Mouse (Mus musculus): Measurements from ENCODE around the gene Polr2f. TPM values are rescaled to one million over a fixed set of nuclear protein-coding genes. Genes with fewer than 3 reads are reported as not detected.

The Polr2f gene
- total and polyA plus RNA-seq, 3 experiments = 423 to 510 TPM; not detected in 1

- Histone ChIP-seq H3K79me2 (ENCODE audit: control insufficient read depth, insufficient read depth, low read length, poor library complexity) (no peaks in the 10 kb centered on the region), H3K36me3 (ENCODE audit: control insufficient read depth in 1 of 2, insufficient read depth in 2 of 2, low read length in 2 of 2) (no peaks in the 10 kb centered on the region)
- DNase-seq (ENCODE audit: low read depth, low spot score) = no peak
Measured at GRCm38 (mm10) chr15:79135332-79135731, 5.5 kb upstream of the Polr2f start.

DNA sequence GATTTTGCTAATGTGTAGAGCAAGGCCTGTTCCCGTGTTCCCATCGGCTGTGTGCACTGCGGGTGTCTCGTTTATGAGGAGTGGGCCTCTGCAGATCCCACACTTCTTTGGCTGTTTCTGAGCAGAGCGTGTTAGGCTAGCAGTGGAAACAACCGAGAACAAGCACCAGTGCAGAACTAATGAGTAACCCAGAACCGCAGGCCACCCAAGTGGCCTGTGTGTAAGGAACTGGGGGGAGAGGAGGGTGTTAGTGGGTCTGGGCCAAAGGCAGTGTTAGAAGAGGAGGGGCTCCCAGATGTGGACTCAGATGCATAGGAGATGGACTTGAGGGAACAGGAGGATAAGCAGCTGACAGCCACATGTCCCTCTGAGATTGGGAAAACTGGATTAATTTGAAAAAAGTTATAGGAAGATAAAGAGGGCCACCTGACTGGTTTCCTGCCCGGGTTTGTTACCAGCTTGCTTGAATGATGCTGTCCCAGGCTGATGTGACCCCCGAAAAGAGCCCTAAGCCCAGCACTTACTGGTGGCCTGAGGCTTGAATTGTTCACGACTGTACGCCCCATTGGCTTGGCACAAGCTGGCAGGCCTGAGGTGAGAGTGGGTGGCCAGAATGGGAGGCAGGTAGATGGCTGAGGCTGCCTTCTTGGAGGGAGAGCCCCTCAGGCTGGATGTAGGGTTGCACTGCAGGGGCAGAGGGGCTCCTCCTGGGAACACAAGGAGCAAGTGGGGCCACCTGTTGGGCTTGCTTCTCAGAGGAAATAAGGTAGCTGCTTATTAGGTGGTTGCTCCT, 4.8 kb upstream of the Polr2f start:
- H3K9me3 ChIP-seq (replicated peaks; ENCODE audit: insufficient read depth, low read length) = no peaks in the 10 kb centered on the region
- no peaks in the 10 kb centered on the region for H3K79me2 ChIP-seq (ENCODE audit: control insufficient read depth, insufficient read depth, low read length, poor library complexity)
- no peak for DNase-seq (ENCODE audit: low read depth, low spot score)
- H3K36me3 ChIP-seq (ENCODE audit: control insufficient read depth in 1 of 2, insufficient read depth in 2 of 2, low read length in 2 of 2) = no peaks in the 10 kb centered on the region
- no peak for TF ChIP-seq USF1 (IDR thresholded peaks at IDR 0.05; ENCODE audit: low read depth, low read length)
- no peak for TF ChIP-seq GABPA (IDR thresholded peaks at IDR 0.05; ENCODE audit: low read depth, low read length)
- no peak for TF ChIP-seq MYB (IDR thresholded peaks at IDR 0.05; ENCODE audit: low read depth, low read length)
- no peak for TF ChIP-seq ETS1 (IDR thresholded peaks at IDR 0.05; ENCODE audit: low read depth, low read length)
- no peak for TF ChIP-seq BHLHE40 (IDR thresholded peaks at IDR 0.05; ENCODE audit: borderline replicate concordance, low read depth, low read length)
- TF ChIP-seq MAFK (IDR thresholded peaks at IDR 0.05; ENCODE audit: borderline replicate concordance, low read depth, low read length) = no peak
- no peak for TF ChIP-seq POLR2AphosphoS2 (IDR thresholded peaks at IDR 0.05; ENCODE audit: low read length)
- TF ChIP-seq MAZ (IDR thresholded peaks at IDR 0.05; ENCODE audit: low read depth, low read length) = no peak
- no peak for TF ChIP-seq ZMIZ1 (IDR thresholded peaks at IDR 0.05; ENCODE audit: low read depth, low read length)
- TF ChIP-seq CHD1 (IDR thresholded peaks at IDR 0.05; ENCODE audit: low read depth, low read length) = no peak
- no peak for TF ChIP-seq MEF2A (IDR thresholded peaks at IDR 0.05; ENCODE audit: extremely low read depth, insufficient replicate concordance, low read depth, low read length, poor library complexity, severe bottlenecking)
- TF ChIP-seq ZNF384 (IDR thresholded peaks at IDR 0.05; ENCODE audit: low read depth, low read length) = no peak
- TF ChIP-seq ZC3H11A (IDR thresholded peaks at IDR 0.05; ENCODE audit: low read depth, low read length) = no peak
- H3K27ac ChIP-seq (ENCODE audit: control insufficient read depth, low read depth, low read length) = no peak overlapping the region
- H3K27me3 ChIP-seq (ENCODE audit: control insufficient read depth in 1 of 2, insufficient read depth in 2 of 2, low read length in 2 of 2) = no peaks in the 10 kb centered on the region
- H3K4me3 ChIP-seq (ENCODE audit: control insufficient read depth in 1 of 2, insufficient read depth in 1 of 2, low read depth in 2 of 2, low read length in 2 of 2) = no peak overlapping the region
- H3K9ac ChIP-seq (ENCODE audit: control insufficient read depth, low read depth, low read length, poor library complexity, severe bottlenecking) = no peak overlapping the region
- H3K4me1 ChIP-seq (ENCODE audit: control insufficient read depth in 1 of 2, insufficient read depth in 2 of 2, low read length in 2 of 2) = no peaks in the 10 kb centered on the region

More at GRCm38 (mm10) chr15:79135332-79135731, 5.5 kb upstream of the Polr2f start:
- Histone ChIP-seq H3K27ac (ENCODE audit: control insufficient read depth, low read depth, low read length) (no peak overlapping the region), H3K27me3 (ENCODE audit: control insufficient read depth in 1 of 2, insufficient read depth in 2 of 2, low read length in 2 of 2) (no peaks in the 10 kb centered on the region), H3K9ac (ENCODE audit: control insufficient read depth, low read depth, low read length, poor library complexity, severe bottlenecking) (no peak overlapping the region), H3K4me1 (ENCODE audit: control insufficient read depth in 1 of 2, insufficient read depth in 2 of 2, low read length in 2 of 2) (no peaks in the 10 kb centered on the region), H3K4me3 (ENCODE audit: control insufficient read depth in 1 of 2, insufficient read depth in 1 of 2, low read depth in 2 of 2, low read length in 2 of 2) (no peak overlapping the region), H3K9me3 (replicated peaks; ENCODE audit: insufficient read depth, low read length) (no peaks in the 10 kb centered on the region)
- TF ChIP-seq TCF12 (IDR thresholded peaks at IDR 0.05; ENCODE audit: low read depth, low read length) = no peak
- TF ChIP-seq MYB (IDR thresholded peaks at IDR 0.05; ENCODE audit: low read depth, low read length) = no peak
- no peak for TF ChIP-seq RAD21 (IDR thresholded peaks at IDR 0.05; ENCODE audit: low read depth, low read length)
- no peak for TF ChIP-seq MAFK (IDR thresholded peaks at IDR 0.05; ENCODE audit: borderline replicate concordance, low read depth, low read length)
- no peak for TF ChIP-seq NELFE (IDR thresholded peaks at IDR 0.05; ENCODE audit: low read depth, low read length)
- no peak for TF ChIP-seq GABPA (IDR thresholded peaks at IDR 0.05; ENCODE audit: low read depth, low read length)
- TF ChIP-seq ZKSCAN1 (IDR thresholded peaks at IDR 0.05; ENCODE audit: low read depth, low read length) = no peak
- TF ChIP-seq CHD2 (IDR thresholded peaks at IDR 0.05; ENCODE audit: low read length) = no peak
